Mouse (Mus musculus): ENCODE measurements at regions not wholly inside any gene's neighbourhood (a gene's known extent, or its start where the extent isn't known, plus 50 kb on each side); places are given as distances from the start of the nearest gene placed in this dataset.

GRCm38 (mm10) chr15:64618471-64618870, 199.0 kb upstream of the Gm21798 start:
- DNase-seq (ENCODE audit: low spot score in 2 of 2): no peak

DNA sequence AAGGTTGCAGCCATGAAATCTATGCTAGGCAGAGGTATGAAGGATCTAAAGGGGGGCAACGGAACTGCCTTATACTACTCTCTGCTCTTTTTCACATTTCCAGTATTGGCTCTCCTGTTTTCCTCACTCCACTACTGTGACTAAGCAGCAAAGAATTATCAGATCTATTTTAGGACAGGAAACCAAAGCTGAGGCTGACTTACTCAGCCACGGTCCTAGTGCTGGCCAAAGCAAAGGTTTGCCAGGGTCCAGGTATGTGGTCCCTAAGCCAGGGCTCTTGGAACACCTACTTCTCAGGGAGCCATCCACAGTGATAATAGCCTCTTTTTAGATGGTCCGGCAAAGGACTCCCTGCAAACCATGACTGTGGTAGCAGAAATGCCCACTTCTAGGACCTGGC, 195.6 kb upstream of the Gm21798 start:
- DNase-seq (ENCODE audit: low spot score in 2 of 2): no peak

DNA sequence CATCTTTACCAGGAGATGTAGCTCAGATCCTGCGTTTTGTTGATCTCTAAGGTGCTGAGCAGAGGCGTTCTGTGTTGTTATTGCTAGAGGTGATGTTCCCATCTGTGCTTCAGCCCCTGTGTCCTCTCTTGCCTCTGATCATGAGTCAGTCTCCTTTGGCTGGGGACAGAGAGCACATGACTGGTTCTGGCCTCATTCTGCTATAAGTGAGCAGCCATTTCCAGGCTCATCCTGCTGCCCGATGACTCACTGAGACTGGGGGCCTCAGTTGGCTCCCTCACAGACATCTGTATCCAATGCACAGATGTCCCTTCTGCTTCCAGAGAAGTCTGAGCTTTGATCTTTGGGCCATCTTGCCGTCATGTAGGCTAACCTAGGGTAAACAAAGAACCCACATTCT, 194.9 kb upstream of the Gm21798 start:
- no peak for DNase-seq (ENCODE audit: low spot score in 2 of 2)

GRCm38 (mm10) chr15:64626359-64626758, 191.1 kb upstream of the Gm21798 start:
- no peak for DNase-seq (ENCODE audit: low spot score in 2 of 2)

DNA sequence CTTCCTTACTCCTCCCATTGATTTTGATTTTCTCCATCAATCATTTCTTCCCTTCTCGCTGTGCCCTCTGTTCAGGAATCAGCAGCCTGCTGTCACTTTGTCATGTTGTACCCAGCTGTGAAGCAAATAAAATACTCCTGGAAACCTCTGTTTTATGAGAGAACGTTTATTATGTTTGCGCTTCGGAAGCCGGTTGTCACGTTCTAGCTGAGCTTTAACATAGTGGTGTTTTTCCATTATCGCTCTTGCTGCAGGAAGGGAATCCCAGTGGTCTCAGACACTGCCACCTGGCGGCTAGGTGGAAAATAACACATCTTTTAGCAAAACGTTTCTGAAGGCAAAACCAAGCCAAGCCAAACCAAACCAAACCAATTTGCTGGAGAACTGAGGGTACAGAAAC, 190.2 kb upstream of the Gm21798 start:
- peak; percentile 83 to 91 for DNase-seq (ENCODE audit: low spot score in 2 of 2)

Data from right cerebral cortex, postnatal 10 days (tissue).